Mouse (Mus musculus) liver, postnatal 0 days (tissue): Measurements from ENCODE around the gene Snapc4.

Experiments
- CTCF ChIP-seq: sonication (generic); IDR thresholded peaks from 2 replicates; pipeline ENCODE4 v1.5.1; 2016; ENCODE audit warnings: antibody characterized with exemption, low read depth
- EP300 ChIP-seq: IDR thresholded peaks from 2 replicates; pipeline ENCODE4 v1.6.1; 2016; ENCODE audit warnings: antibody characterized with exemption, low read depth, mild to moderate bottlenecking

DNA sequence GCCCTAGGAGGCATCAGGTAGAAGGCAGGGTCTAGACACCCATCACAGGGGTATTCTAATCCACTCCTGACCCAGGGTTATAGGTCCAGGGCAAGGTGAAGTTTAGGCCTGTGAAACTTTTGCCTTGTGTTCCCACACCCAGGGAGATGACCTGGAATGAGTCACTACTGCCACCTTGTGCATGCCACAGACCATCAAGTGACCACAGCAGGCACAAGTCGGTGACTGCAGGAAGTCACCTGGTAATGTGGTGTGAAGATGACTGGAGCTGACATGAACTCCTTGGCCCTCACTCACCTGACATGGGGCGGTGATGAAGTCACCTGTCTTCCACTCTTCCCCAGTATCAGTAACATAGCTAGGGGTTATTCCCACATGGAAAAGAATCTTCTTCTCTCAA lies 67.6 kb downstream of the Snapc4 start:
- TF ChIP-seq EP300 (no peak), CTCF (peak; percentile 48)
